In the genomic region with DNA sequence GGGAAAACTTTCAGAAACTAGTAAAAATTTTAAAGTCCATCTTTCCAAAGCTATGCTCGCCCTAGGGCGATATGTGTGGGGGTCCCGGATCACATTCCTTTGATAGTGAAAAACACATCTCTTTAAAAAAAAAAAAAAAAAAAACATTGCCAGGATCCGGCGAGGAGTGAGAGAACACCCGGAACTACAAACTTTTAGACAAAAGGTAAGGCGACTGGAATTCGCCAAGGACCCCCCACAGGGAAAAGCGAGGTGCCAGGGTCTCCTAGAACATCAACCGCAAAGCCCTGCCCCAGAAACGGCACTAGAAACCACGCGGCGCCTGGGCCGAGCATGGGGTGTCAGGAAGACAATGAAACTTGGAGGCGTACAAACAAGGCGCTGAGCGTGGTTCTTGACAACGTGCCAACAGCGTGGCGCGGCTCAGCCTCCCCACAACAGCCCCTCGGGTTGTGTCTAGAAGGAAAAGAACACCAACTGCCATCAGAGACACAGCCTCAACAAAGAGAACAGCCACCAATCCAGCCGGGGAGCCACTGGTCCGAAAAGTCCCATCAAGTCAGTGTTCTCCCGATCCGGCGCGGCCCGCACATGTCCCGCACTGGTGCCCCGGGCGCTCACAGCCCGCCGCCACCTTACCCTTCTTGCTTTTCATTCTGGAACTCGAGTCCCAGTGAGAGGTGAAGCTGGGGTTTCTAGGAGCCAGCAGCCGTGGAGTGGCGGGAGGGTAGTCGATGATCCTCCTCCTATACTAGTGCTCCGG, we compare ENCODE assay signal across 8 mouse cellular contexts. TPM values are rescaled to one million over a fixed set of nuclear protein-coding genes. Genes with fewer than 3 reads are reported as not detected.
DNase-seq lines count a peak whose midpoint lies in the region; ATAC-seq and TF ChIP-seq lines count a peak whose summit lies in the region.

No protein-coding gene starts in this region.

- peak overlapping the region; percentile 92 for H3ac ChIP-seq in C2C12 (ENCODE audit: control insufficient read depth, insufficient read length, low read depth)

- peaks cover 58% of the 10 kb centered on the region for H3K79me3 ChIP-seq in C2C12 (ENCODE audit: low read depth)

- peak; percentile 78 for DNase-seq in adipocyte (ENCODE audit: low spot score)
- peak; percentile 62 to 69 for DNase-seq in kidney, postnatal 25 days
- DNase-seq in spleen, postnatal 36 days (ENCODE audit: low spot score in 2 of 2) = peak; percentile 45 to 53

- H3K4me2 ChIP-seq in embryonic facial prominence, embryonic 15.5 days (replicated peaks) = peak overlapping the region; percentile 97
- peak overlapping the region; percentile 98 for H3K4me2 ChIP-seq in heart, embryonic 15.5 days

- WGBS in embryonic facial prominence, embryonic 15.5 days = 0% methylated on average over 40 of the region's 40 CpGs
- under 1% methylated on average over 40 of the region's 40 CpGs for WGBS in heart, embryonic 15.5 days

- peak; percentile 20; the same call in 1 of the 2 replicates for ATAC-seq in embryonic facial prominence, embryonic 15.5 days (ENCODE audit: insufficient number of reproducible peaks, low FRiP score, low TSS enrichment, low read depth)
- peak; percentile 3; the same call in 1 of the 2 replicates for ATAC-seq in heart, embryonic 15.5 days (replicated peaks; ENCODE audit: insufficient number of reproducible peaks, insufficient read depth, low FRiP score, low read depth)
- ATAC-seq in megakaryocyte-erythroid progenitor cell, adult 5-6 weeks (replicated peaks; ENCODE audit: low FRiP score, low TSS enrichment, poor library complexity, severe bottlenecking) = peak; percentile 17
- no peak for ATAC-seq in erythroid progenitor cell, adult 5-6 weeks (replicated peaks; ENCODE audit: low FRiP score, poor library complexity, severe bottlenecking)

- H3K27ac ChIP-seq in embryonic facial prominence, embryonic 15.5 days (replicated peaks) = peak overlapping the region; percentile 99
- peak overlapping the region; percentile 96 for H3K27ac ChIP-seq in heart, embryonic 15.5 days

- H3K9me3 ChIP-seq in embryonic facial prominence, embryonic 15.5 days (replicated peaks) = no peaks in the 10 kb centered on the region
- H3K9me3 ChIP-seq in heart, embryonic 15.5 days (replicated peaks) = no peaks in the 10 kb centered on the region

- H3K79me2 ChIP-seq in C2C12 (ENCODE audit: control insufficient read depth, insufficient read depth) = peaks cover 74% of the 10 kb centered on the region

- peak overlapping the region; percentile 75 for H3K9ac ChIP-seq in embryonic facial prominence, embryonic 15.5 days
- peak overlapping the region; percentile 85 for H3K9ac ChIP-seq in heart, embryonic 15.5 days

- no peak for TF ChIP-seq CTCF in C2C12 (IDR thresholded peaks at IDR 0.05; ENCODE audit: control insufficient read depth, insufficient read depth, insufficient read length)

- peak overlapping the region; percentile 79 for H3K4me3 ChIP-seq in C2C12 (ENCODE audit: insufficient read depth, poor library complexity, severe bottlenecking)
- H3K4me3 ChIP-seq in embryonic facial prominence, embryonic 15.5 days (replicated peaks) = peak overlapping the region; percentile 74
- peak overlapping the region; percentile 83 for H3K4me3 ChIP-seq in heart, embryonic 15.5 days

- H3K4me1 ChIP-seq in embryonic facial prominence, embryonic 15.5 days = peaks cover 18% of the 10 kb centered on the region
- peaks cover 10% of the 10 kb centered on the region for H3K4me1 ChIP-seq in heart, embryonic 15.5 days (replicated peaks)

- H3K27me3 ChIP-seq in C2C12 (ENCODE audit: control insufficient read depth, insufficient read depth, insufficient read length) = no peaks in the 10 kb centered on the region
- no peaks in the 10 kb centered on the region for H3K27me3 ChIP-seq in embryonic facial prominence, embryonic 15.5 days
- no peaks in the 10 kb centered on the region for H3K27me3 ChIP-seq in heart, embryonic 15.5 days

- H3K36me3 ChIP-seq in C2C12 (ENCODE audit: control insufficient read depth, insufficient read depth) = peaks cover 14% of the 10 kb centered on the region
- H3K36me3 ChIP-seq in embryonic facial prominence, embryonic 15.5 days = no peaks in the 10 kb centered on the region
- H3K36me3 ChIP-seq in heart, embryonic 15.5 days = no peaks in the 10 kb centered on the region

TF ChIP-seq in C2C12, 6 proteins besides CTCF, POLR2A, EP300 and RAD21:
- no peak for TF ChIP-seq USF1 (IDR thresholded peaks at IDR 0.05; ENCODE audit: low read depth)
- TF ChIP-seq CEBPB (IDR thresholded peaks at IDR 0.05; ENCODE audit: low read depth) = no peak
- no peak for TF ChIP-seq MYOG (IDR thresholded peaks at IDR 0.05; ENCODE audit: control insufficient read depth, extremely low read depth, insufficient read length)
- no peak for TF ChIP-seq MYOD1 (IDR thresholded peaks at IDR 0.05; ENCODE audit: control insufficient read depth, insufficient read length, low read depth)
- peak; percentile 75 for TF ChIP-seq MAX (IDR thresholded peaks at IDR 0.05)
- TF ChIP-seq FOSL1 (IDR thresholded peaks at IDR 0.05; ENCODE audit: insufficient read depth, low read length, poor library complexity, severe bottlenecking) = no peak

RNA-seq across cellular contexts. Expression of a gene that starts 2.9 kb away (rescaled TPM):
- polyA plus RNA-seq in C2C12 (2012; fragmentation: generic; extraction: Trizol) = 46.7 TPM
- polyA plus RNA-seq in embryonic facial prominence, embryonic 15.5 days (2015; fragmentation: Nextera tagmentation; extraction: Ambion mirVana) = 70.2 and 74.4 TPM in 2 replicates
- polyA plus RNA-seq in heart, embryonic 15.5 days (2015; fragmentation: Nextera tagmentation; extraction: Ambion mirVana) = 19.6 and 28.1 TPM in 2 replicates
- total RNA-seq in megakaryocyte-erythroid progenitor cell, adult 5-6 weeks (2014; fragmentation: Nextera tagmentation) = 43.6 and 50.7 TPM in 2 replicates
- total RNA-seq in megakaryocyte-erythroid progenitor cell, adult 5-6 weeks (2017) = 25.0 and 30.1 TPM in 2 replicates
- 17.6 and 34.6 TPM in 2 replicates for total RNA-seq in erythroid progenitor cell, adult 5-6 weeks (2015; ENCODE audit: low replicate concordance)
- total RNA-seq in erythroid progenitor cell, adult 5-6 weeks (2017; ENCODE audit: low replicate concordance) = 1.8 and 4.2 TPM in 2 replicates
